Mouse (Mus musculus) thymus, adult 2 months (tissue): ENCODE results near the gene Chn2. TPM values are rescaled to one million over a fixed set of nuclear protein-coding genes. Genes with fewer than 3 reads are reported as not detected.

Source experiments
- DNase-seq: peaks from one replicate; pipeline ENCODE4 v3.0.0; 2021
- H3K27ac ChIP-seq: fragments of 200-500 bp; 2 replicates; pipeline ENCODE4 v1.5.1; 2012; ENCODE audit warnings: low read length, control low read depth; ENCODE audit not compliant: control insufficient read depth, insufficient read depth
- H3K27me3 ChIP-seq: fragments of 200-500 bp; 2 replicates; pipeline ENCODE4 v1.6.1; 2012; ENCODE audit warnings: mild to moderate bottlenecking, low read length, moderate library complexity, mixed read lengths; ENCODE audit not compliant: control insufficient read depth, insufficient read depth
- H3K36me3 ChIP-seq: fragments of 200-500 bp; 2 replicates; pipeline ENCODE4 v1.6.1; 2012; ENCODE audit warnings: mild to moderate bottlenecking, low read length, moderate library complexity; ENCODE audit not compliant: control insufficient read depth, insufficient read depth
- H3K4me1 ChIP-seq: fragments of 200-500 bp; replicated peaks from 2 replicates; pipeline ENCODE4 v1.6.1; 2012; ENCODE audit warnings: low read length; ENCODE audit not compliant: control insufficient read depth, insufficient read depth
- H3K4me3 ChIP-seq: fragments of 200-500 bp; 2 replicates; pipeline ENCODE4 v1.5.1; 2012; ENCODE audit warnings: mild to moderate bottlenecking, low read length, control low read depth, moderate library complexity; ENCODE audit not compliant: control insufficient read depth, insufficient read depth
- CTCF ChIP-seq: fragments of 200-500 bp; IDR thresholded peaks from 2 replicates; pipeline ENCODE4 v1.5.1; 2012; ENCODE audit warnings: mild to moderate bottlenecking, control low read depth, low read length, moderate library complexity, borderline replicate concordance; ENCODE audit not compliant: control insufficient read depth, poor library complexity, insufficient read depth; ENCODE audit errors: extremely low read depth
- POLR2A ChIP-seq: fragments of 200-500 bp; IDR thresholded peaks from 2 replicates; pipeline ENCODE4 v1.6.1; 2012; ENCODE audit warnings: mild to moderate bottlenecking, low read length, control low read depth, moderate library complexity; ENCODE audit not compliant: control insufficient read depth, poor library complexity, insufficient read depth; ENCODE audit errors: extremely low read depth
- WGBS: fragments of 180-500 bp; shearing (Covaris S2); methylation state at CpG from one replicate; pipeline ENCODE4 v1.1.7; 2018; 5-methylcytosine and 5-hydroxymethylcytosine counted together
- polyA plus RNA-seq: library from polyadenylated mRNA; depleted of rRNA; stranded (reverse); fragments of >200 nt; gene quantifications from 2 replicates; pipeline ENCODE4 v1.2.3, GENCODE M21; 2012

Gene Chn2
- polyA plus RNA-seq, 1 experiment = 7.6 TPM

- 83% methylated on average over 6 of the region's 6 CpGs for WGBS
Observed at GRCm38 (mm10) chr6:54203926-54204325, 164.6 kb downstream of the Chn2 start.

GRCm38 (mm10) chr6:54204931-54205330 lies 165.6 kb downstream of the Chn2 start:
- no peaks in the 10 kb centered on the region for H3K4me1 ChIP-seq
- TF ChIP-seq CTCF (no peak), POLR2A (no peak)
- DNase-seq = no peak
- no peak overlapping the region for H3K4me3 ChIP-seq
- WGBS = 65% methylated on average over 2 of the region's 2 CpGs
- no peak overlapping the region for H3K27ac ChIP-seq
- no peaks in the 10 kb centered on the region for H3K36me3 ChIP-seq
- no peaks in the 10 kb centered on the region for H3K27me3 ChIP-seq

More at GRCm38 (mm10) chr6:54203926-54204325, 164.6 kb downstream of the Chn2 start:
- Histone ChIP-seq H3K4me3 (no peak overlapping the region), H3K4me1 (no peaks in the 10 kb centered on the region), H3K27ac (no peak overlapping the region), H3K27me3 (no peaks in the 10 kb centered on the region), H3K36me3 (no peaks in the 10 kb centered on the region)
- no peak for DNase-seq
- TF ChIP-seq POLR2A (no peak), CTCF (no peak)

GRCm38 (mm10) chr6:54205471-54205870 lies 166.1 kb downstream of the Chn2 start:
- H3K4me1 ChIP-seq = no peaks in the 10 kb centered on the region
- no peak overlapping the region for H3K27ac ChIP-seq
- H3K36me3 ChIP-seq = no peaks in the 10 kb centered on the region
- no peak for DNase-seq
- 96% methylated on average over 5 of the region's 5 CpGs for WGBS
- no peak overlapping the region for H3K4me3 ChIP-seq
- no peak for TF ChIP-seq CTCF
- no peak for TF ChIP-seq POLR2A
- no peaks in the 10 kb centered on the region for H3K27me3 ChIP-seq

GRCm38 (mm10) chr6:54206221-54206738 lies 166.9 kb downstream of the Chn2 start:
- DNase-seq = no peak
- H3K4me1 ChIP-seq = no peaks in the 10 kb centered on the region
- H3K36me3 ChIP-seq = no peaks in the 10 kb centered on the region
- 91% methylated on average over 6 of the region's 6 CpGs for WGBS
- no peak for TF ChIP-seq CTCF
- H3K27ac ChIP-seq = no peak overlapping the region
- no peak overlapping the region for H3K4me3 ChIP-seq
- no peaks in the 10 kb centered on the region for H3K27me3 ChIP-seq

GRCm38 (mm10) chr6:54208786-54209185 lies 169.4 kb downstream of the Chn2 start:
- 98% methylated on average over 8 of the region's 8 CpGs for WGBS
- no peaks in the 10 kb centered on the region for H3K36me3 ChIP-seq
- TF ChIP-seq POLR2A (no peak), CTCF (no peak)
- DNase-seq = no peak
- no peak overlapping the region for H3K27ac ChIP-seq
- no peak overlapping the region for H3K4me3 ChIP-seq
- no peaks in the 10 kb centered on the region for H3K27me3 ChIP-seq
- H3K4me1 ChIP-seq = no peaks in the 10 kb centered on the region

GRCm38 (mm10) chr6:54210971-54211370 lies 171.6 kb downstream of the Chn2 start:
- Histone ChIP-seq H3K4me1 (no peaks in the 10 kb centered on the region), H3K27me3 (no peaks in the 10 kb centered on the region), H3K4me3 (no peak overlapping the region), H3K27ac (no peak overlapping the region), H3K36me3 (no peaks in the 10 kb centered on the region)
- TF ChIP-seq CTCF (no peak), POLR2A (no peak)
- DNase-seq = no peak
- WGBS = 89% methylated on average over 4 of the region's 4 CpGs

- WGBS = 94% methylated on average over 7 of the region's 7 CpGs
- H3K4me3 ChIP-seq = no peak overlapping the region
- no peak overlapping the region for H3K27ac ChIP-seq
- DNase-seq = no peak
- TF ChIP-seq CTCF (no peak), POLR2A (no peak)
- peaks cover 7% of the 10 kb centered on the region; the same call in 1 of the 2 replicates for H3K4me1 ChIP-seq
- no peaks in the 10 kb centered on the region for H3K36me3 ChIP-seq
- no peaks in the 10 kb centered on the region for H3K27me3 ChIP-seq
Observed at GRCm38 (mm10) chr6:54211939-54212338, 172.6 kb downstream of the Chn2 start.
